Mouse (Mus musculus): ENCODE measurements around the gene 9530002B09Rik. TPM values are rescaled to one million over a fixed set of nuclear protein-coding genes. Genes with fewer than 3 reads are reported as not detected.

9530002B09Rik gene
- not detected in 2 replicates for total RNA-seq (2015; ENCODE audit: low replicate concordance)
- total RNA-seq (2017; ENCODE audit: low replicate concordance): not detected in 2 replicates

- no peak for ATAC-seq (replicated peaks; ENCODE audit: low FRiP score, poor library complexity, severe bottlenecking)
These were observed at the start of gene 9530002B09Rik for GRCm38 (mm10) chr4:122688975-122689374. Gene 9530002B09Rik, plus strand, starts transcription at chr4:122689275.

Other genes with a start within 250 kb of the 9530002B09Rik start
- gene Ppt1, start 147.0 kb downstream of the 9530002B09Rik start, total RNA-seq (2015; ENCODE audit: low replicate concordance): 15.1 and 39.3 TPM in 2 replicates
- 6.9 and 12.6 TPM in 2 replicates for gene Ppt1, start 147.0 kb downstream of the 9530002B09Rik start, total RNA-seq (2017; ENCODE audit: low replicate concordance)
- 80.5 and 81.8 TPM in 2 replicates for gene Cap1, start 196.8 kb downstream of the 9530002B09Rik start, total RNA-seq (2015; ENCODE audit: low replicate concordance)
- 71.2 and 81.2 TPM in 2 replicates for gene Cap1, start 196.8 kb downstream of the 9530002B09Rik start, total RNA-seq (2017; ENCODE audit: low replicate concordance)